Mouse (Mus musculus) frontal cortex, postnatal 25 days (tissue): ENCODE measurements around the gene Ms4a18.
"Not testable (repeated sequence)": the region's sequence is repeated elsewhere in the genome, so short reads cannot be mapped to it uniquely, and the experiment has no call there.

Source experiments
- DNase-seq, 2 experiments: peaks; one replicate each; pipeline ENCODE4 v3.0.0; 2022; ENCODE audit warnings: low spot score in 2 of 2

The Ms4a18 gene

DNA sequence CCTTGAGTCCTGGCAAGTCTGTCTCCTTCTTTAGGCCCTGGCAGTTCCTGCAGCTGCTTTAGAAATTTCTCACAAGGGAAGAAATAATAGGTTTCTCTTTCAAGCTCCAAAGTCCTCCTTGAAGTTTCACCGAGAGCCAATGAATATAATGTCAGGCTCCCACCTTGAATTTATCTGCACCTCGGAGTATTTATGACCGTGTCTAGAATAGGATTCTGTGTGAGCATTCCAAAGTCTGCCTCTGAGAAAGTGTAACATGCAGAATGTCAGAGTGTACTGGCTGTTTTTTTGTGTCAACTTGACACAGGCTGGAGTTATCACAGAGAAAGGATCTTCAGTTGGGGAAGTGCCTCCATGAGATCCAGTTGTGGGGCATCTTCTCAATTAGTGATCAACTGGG lies at the start of gene Ms4a18:
Gene Ms4a18, minus strand, starts transcription at position 141 of the 400 bp plus-strand sequence.
- DNase-seq = no peak

DNA sequence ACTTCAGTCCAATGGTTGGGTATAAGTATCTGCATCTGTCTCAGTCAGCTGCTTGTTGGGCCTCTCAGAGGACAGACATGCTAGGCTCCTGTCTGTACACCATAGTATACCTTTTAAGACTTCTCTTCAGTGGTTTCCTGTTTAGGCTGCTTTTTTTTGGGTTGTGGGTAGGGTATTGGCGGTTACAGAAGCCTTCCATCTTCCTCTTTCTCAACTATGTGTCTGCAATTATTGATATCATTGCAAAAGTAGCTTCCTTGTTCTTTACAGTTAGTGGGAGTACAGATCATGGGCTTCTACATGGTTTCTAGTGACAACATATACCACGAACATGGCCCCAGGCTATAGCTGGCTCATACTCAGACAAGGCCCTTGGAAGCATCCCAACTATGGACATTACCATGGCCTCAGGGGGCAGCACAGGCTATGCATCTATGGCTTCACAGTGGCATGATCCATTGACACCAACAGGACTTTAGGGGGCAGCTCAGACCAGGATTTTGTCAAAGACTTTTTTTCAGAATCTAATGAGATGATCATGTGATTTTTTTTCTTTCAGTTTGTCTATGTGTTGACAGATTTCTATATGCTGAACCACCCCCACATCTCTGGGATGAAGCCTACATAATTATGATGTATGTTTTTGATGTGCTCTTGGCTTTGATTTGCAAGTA lies 47.5 kb upstream of the Ms4a18 start:
- DNase-seq = no peak

DNA sequence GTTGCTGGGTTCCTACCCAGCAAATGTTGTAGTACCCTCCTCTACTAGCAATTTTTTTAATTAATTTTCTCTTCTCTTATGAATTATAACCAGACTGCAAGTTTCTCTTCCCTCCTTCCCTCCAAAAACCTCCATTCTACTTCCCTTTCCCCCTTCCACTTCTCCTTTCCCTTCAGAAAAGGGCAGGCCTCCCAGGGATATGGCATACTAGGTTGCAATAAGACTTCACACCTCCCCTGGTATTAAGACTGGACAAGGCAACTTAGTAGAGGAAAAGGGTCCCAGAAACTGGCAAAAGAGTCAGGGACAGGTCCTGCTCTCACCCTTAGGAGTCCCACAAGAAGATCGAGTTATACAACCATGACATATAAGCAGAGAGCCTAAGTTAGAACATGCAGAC lies 43.1 kb upstream of the Ms4a18 start:
- no peak for DNase-seq

DNA sequence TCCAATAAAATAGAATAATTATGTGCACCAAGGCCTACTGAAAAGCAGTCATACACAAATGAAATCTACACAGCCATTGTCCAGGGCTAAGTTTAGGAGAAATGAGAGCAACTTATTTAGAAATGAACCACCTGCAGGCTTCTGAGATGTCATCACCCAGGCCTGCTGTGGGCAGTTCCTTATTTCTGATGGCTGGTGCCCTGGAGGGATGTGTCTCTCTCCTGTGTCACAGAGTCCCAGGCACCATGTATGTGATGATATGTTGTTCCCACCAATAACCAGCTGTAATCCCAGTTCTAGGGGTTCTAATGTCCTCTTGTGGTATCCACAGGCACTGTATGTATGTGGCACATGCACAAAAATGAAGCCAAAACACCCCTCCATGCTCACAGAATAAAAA lies 42.1 kb upstream of the Ms4a18 start:
- DNase-seq = no peak

DNA sequence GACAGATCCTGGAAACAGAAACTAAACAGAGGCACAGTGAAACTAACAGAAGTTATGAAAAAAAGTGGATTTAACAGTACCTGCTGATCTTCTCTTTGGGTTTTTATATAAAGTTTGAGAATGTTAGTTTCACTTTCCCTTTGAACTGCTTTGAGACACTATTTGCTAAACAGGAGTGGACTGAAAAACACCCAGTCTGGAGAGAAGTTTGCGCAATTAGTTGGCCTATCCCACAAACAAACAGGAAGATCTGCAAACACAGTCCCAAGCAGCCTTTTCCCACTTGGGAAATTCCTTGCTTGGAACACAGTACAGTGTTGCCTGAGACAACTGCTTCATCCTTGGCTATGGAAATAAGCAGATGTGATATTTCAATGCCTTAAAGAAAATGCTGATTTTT lies 37.9 kb upstream of the Ms4a18 start:
- DNase-seq = not testable (repeated sequence)

DNA sequence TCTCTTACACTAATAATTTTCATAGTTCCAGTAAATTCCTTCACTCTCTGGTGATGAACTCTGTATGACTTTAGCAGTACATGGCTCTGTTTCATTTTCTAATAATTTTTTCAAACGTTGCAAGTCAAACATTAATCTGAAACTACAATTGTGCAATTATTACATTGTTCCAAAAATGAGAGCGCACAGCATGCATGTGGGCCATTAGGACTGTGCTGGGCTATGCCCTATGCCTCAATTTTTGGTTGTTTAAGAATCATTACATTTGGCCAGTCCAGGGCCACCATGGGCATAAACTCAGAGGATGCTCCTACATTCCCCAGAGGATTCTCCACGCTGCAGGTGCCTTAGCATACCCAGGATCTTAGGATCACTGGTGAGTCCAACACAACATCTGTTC lies 35.4 kb upstream of the Ms4a18 start:
- DNase-seq = no peak

DNA sequence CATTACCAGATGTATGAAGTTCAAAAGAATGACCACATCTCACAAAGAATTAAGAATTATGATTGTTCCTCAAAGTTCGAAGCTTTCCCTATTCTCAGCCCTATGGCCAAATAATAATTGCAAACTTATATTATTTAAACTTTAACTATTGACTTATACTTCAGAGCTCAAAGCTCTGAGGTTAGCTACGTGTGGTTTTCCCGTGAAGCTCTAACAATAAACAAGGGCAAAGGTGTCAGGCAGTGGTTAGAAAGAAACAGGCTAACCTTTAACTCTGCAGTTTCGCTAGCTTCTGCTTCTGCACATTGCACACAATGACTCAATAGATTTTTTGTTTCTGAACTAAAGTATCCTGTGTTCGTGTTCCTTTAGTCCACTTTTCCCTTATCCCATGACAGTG lies 35.0 kb upstream of the Ms4a18 start:
- no peak for DNase-seq

DNA sequence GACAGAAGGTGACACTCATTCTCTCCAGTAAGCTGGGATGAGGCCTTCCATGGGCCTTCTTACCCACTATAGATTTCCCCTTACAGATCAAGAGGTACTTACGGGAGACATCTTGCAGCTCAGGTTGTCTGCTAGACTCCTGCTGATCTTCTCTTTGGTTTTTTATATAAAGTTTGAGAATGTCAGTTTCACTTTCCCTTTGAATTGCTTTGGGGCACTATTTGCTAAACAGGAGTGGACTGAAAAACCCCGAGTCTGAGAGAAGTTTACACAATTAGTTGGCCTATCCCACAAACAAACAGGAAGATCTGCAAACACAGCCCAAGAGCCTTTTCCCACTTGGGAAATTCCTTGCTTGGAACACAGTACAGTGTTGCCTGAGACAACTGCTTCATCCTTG lies 32.5 kb upstream of the Ms4a18 start:
- no peak for DNase-seq

DNA sequence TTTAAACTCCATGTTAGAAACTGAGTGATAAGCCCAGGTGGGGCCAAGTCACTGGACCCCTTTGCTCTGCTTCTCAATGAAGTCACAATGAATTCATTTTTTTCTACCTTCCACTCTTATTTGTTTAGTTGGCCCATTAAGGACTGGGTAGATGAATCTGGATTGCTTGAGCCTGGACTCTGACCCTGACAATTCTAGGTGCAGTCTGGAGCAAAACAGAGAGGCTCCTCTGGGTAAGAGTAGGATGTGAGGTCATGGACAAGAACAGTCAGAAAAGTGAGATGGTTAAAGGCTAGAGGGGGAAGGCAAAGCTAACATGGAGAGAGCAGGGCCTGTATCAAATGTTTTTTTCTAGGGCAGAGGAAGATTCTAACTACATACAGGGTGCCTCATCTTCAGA lies 31.6 kb upstream of the Ms4a18 start:
- no peak for DNase-seq

DNA sequence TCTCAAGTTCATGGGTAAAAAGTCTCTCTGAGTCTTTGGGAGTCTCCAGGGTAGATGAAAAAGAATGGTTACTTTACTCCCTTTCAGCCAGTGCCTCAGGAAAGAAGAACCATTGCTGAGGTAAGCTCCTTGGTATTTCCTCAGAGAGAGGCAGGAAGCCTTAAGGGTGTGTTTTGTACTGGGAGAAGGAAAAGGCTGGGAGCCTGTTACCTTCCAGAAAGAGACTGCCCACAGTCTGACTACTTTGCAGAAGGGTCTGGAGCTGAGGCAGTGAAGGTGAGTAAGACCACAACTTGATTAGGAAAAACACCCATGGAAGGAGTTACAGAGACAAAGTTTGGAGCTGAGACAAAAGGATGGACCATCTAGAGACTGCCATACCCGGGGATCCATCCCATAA lies 30.7 kb upstream of the Ms4a18 start:
- DNase-seq = no peak

DNA sequence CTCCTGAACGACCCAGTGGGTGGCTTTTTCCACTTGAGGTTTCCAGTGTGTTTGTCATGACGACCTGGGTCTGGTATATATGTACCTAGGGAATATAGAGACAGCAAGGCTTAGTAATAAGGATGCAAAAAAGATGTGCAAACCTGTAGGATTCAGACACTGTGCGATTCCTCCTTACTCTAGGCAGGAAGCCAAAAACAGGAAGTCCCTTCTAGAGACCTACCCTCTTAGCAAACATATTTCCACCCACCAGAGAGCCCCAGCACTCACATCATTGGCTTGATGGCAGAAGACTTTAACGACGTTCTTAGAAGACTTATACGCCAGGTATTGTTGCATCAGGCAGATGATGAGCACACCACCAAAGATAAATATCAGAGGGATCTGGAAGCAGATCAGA lies 30.2 kb upstream of the Ms4a18 start:
- DNase-seq = no peak

DNA sequence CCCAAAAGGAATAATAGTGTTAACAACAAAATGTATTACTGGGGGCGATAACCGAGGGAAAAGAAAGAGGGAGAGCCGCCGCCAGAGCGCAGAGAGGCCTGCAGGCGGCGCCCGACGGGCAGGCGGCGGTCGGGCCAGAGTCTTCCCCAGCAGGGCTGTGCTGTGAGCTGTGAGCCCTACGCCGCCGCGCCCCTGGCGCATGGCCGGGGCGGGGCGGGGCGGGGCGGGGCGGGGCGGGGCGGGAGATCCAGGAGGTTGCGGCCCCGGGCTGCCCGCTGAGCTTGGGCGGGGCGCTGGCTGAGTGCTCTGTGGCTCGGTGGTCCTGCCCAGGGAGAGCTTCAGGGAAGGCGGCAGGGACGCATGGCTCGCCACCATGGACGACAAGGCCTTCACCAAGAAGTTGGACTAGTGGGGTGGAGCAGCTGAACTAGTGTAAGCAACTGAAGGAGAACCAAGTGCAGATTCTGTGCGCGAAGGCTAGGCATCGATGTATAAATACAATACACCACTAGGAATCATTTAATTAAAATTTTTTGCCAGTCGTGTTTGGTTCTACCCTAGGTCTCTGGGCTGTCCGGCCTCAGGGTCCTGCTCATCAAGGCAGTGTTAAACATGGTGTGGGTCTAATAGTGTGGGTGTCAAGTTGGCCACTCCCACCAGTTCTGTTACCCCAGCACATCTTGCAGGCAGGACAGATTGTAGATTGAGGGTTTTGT lies 27.3 kb upstream of the Ms4a18 start:
- no peak for DNase-seq

DNA sequence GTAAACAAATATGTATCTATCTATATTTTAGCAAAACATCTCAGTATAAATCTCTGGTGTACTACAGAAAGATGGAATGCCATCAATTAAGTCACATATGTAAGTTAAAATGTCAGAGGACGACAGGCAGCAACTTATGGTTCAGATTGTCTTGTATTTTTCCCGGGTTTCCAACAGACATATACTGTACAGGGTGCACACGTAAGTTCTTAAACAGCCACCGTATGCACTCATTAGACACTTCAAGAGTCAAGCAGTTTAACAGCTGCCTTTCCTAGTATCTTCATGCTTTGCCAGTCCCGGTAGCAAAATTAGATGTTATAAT lies 26.8 kb upstream of the Ms4a18 start:
- no peak for DNase-seq

DNA sequence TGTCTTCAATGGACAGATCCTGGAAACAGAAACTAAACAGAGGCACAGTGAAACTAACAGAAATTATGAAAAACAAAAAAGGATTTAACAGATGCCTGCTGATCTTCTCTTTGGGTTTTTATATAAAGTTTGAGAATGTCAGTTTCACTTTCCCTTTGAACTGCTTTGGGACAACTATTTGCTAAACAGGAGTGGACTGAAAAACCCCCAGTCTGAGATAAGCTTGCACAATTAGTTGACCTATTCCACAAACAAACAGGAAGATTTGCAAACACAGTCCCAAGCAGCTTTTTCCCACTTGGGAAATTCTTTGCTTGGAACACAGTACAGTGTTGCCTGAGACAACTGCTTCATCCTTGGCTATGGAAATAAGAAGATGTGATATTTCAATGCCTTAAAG lies 19.7 kb upstream of the Ms4a18 start:
- DNase-seq = no peak

DNA sequence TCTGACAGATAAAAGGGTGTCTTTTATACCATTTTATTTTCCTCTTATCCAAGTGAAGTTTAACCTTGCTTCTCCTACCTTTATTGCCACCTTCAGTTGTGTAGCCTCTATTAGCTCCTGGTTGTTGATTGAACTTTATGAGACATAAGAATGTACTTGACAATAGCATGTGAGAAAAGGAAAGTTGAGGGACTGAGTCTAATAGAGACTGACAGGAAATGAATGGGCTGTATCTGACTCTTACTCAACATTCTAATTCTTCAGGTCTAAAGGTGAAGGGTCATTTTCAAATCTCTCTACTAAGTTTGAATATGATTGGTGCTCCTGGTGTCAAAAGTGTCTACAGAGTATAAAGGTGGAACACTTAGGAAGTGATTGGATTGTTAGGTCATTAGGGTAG lies 4.6 kb upstream of the Ms4a18 start:
- no peak for DNase-seq

DNA sequence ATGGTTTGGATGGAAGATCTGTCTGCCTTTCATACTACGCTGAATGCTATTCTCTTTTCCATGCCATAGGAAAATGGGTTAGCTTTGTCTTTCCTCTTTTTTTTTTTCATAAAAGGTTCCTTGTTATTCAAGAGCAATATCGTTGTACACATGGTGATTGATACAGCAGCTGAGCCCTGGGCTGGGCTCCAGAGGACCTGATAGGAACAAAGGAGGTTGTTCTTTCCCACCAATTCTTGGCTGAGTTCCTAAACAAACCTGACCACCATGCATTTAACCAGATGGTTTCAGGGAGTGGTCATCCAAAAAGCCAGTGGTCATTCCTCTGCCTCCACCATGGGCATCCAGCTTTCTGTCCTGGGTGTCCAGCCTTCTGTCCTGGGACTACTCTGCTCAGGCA lies 580 bp downstream of the Ms4a18 start:
- no peak for DNase-seq

DNA sequence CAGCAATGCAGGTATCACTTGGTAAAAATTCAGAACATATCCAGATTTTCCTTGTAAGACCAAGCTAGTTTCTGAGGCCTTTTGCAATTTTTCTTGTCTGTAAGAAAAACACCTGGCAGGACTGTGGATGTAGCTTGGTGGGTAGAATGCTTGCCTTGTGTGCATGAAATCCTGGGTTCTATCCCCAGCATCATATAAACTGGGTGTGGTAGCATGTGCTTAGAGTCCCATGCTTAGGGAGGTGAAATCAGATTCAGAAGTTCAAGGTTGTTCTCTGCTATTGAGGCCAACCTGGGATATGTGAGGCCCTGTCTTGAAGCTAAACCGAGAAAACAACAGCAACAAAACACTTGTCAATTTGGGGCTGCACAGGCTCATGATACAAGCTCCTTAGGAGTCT lies 1.8 kb downstream of the Ms4a18 start:
- no peak for DNase-seq

DNA sequence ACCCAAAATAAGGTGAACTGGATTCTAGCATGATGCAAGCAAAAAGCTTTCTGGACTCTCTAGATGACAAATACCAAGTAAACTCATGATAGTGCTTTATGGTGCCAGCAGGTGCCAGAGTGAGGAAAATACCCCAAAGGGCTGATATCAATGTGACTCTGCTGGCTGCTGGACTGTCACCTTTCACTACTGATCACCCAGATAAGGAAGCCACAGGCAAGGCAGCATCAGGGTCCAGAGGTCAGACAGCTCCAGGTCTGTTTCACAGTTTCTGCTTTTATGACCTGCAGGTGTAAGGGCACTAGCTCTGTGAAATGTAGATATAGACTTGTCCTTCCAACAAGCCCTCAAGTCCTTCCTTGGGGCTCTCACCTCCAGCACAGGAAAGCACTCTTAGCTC lies 2.4 kb downstream of the Ms4a18 start:
- DNase-seq = no peak

DNA sequence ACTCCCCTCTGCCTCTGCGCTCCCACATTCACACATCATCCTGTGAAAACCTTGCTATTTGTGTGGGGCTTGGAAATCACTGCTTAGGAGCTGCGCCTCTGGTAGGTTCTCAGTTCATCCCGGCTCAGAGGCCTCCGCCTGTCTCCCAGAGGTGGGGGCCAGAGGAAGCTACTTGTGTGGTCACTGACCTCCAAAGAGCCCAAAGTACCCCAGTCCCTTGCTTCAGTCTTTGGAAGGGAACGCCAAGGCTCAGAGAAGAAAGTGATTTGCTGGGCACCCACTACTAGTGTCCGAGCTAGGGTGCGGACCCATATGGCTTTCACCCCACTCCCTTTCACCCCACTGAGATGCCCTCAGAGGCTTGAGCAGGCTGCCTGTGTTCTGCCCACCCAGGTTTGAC lies 24.7 kb downstream of the Ms4a18 start, which contains the start of gene Ms4a15:
Gene Ms4a15, minus strand, starts transcription at position 101 of the 400 bp plus-strand sequence.
- DNase-seq = no peak

DNA sequence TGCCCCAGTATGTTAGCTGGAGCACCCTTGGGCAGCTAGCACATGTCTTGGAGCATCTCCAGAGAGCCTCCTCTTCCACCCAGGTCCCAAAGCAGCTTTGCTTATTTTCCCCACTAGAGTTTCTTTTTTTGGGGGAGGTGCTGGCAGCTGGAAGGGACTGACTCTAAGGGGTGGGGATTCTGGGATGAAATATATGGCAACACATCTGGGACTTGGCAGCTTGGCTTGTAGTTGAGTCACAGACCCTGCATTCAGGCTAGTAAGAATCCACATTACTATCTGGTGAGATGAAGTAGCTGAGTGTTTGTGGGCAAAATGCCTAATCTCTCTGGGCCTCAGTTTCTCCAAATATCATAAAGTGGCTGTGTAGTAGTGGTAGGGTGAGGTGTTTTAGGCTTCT lies 25.9 kb downstream of the Ms4a18 start:
- DNase-seq = no peak

DNA sequence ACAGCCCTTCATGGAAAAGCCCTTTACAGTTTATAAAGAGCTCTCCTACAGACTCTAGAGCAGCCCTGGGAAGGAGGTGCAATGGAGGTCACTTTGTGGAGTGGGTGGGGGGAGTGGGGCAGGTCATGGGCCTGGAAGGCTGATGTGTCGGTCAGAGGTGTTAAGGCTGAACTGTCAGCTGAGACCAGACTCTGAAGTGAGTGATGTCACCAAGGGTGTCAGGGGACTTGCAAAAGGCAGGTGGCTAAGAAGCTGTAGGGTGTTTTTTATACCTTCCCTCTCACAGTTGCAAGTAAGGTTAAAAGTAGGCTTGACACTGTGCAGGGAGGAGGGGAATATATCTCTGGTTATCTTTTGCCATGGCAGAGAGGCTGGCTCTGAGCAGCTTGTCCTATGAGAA lies 27.1 kb downstream of the Ms4a18 start:
- DNase-seq = no peak

DNA sequence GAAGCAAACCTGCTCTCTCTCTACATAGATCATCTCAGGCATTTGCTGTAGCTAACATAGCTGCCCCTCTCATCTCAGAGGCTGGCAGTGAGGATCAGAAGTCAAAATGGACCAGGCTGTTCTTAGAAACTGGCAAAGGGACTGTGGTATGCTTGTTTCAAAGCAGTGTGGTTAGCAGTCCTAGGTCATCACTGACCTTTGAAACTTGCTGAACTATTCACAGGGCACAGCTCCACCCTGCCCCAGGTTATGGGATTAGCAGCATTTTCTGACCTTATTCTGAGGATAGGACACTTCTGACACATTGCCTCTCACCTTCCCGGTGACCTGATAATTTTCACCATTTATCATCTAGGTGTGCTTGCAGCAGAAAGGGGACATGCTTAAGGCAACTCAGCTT lies 29.3 kb downstream of the Ms4a18 start:
- no peak for DNase-seq

DNA sequence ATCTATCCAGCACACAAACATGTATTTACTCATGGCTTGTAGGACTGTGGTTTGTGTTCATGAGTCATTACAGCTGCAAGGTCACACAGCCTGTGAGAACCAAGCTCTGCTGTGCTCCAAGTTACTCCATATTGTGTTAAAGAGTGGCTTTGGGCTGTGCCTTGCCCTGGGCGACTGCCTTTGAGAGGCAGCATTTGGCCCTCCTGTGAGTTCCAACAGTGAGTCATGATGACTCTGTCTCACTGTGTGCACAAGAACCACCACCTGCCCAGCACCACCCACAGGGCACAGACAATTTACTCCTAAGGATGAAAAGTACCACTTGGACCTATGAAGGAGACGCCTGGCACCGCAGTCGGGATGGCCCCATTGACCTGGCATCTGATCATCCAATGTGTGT lies 31.9 kb downstream of the Ms4a18 start:
- DNase-seq = no peak

DNA sequence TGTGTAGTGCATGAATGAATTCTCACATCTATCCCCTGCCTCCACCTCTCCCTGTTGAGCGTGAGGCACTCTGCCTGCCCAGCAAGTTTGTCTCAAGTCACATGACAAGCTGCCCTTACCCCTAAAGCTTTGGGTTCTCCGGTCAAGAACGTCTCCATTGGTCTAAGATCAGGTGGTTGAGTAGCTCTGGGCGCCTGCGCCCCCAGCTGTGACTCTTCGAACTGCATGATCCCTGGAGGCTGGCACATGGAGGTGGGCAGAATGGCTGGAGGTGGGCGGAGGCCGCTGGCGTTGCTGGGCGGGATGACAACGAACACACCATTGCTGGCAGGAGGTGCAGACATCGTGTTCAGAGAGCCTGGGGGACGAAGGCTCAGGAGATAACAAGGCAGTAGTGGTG lies 33.3 kb downstream of the Ms4a18 start:
- DNase-seq = no peak
